Mouse (Mus musculus): ENCODE results near the gene Apol7e. TPM values are rescaled to one million over a fixed set of nuclear protein-coding genes. Genes with fewer than 3 reads are reported as not detected.

The Apol7e gene
- polyA plus RNA-seq (2015; fragmentation: Nextera tagmentation; extraction: Ambion mirVana) = 0.11 TPM in 1 of 2 replicates, not detected in the other

GRCm38 (mm10) chr15:77698656-77699055 lies at the start of gene Apol7e:
Gene Apol7e, plus strand, starts transcription at chr15:77698857.

GRCm38 (mm10) chr15:77728739-77729138 lies 30.1 kb downstream of the Apol7e start, which contains the start of gene Apol9b:
Gene Apol9b, plus strand, starts transcription at chr15:77729039.

GRCm38 (mm10) chr15:77756848-77757247 lies 58.2 kb downstream of the Apol7e start, which contains the start of gene Apol8:
Gene Apol8, minus strand, starts transcription at chr15:77757003.

Other genes with a start within 250 kb of the Apol7e start
- gene Apol10a, start 221.8 kb upstream of the Apol7e start, polyA plus RNA-seq (2015; fragmentation: Nextera tagmentation; extraction: Ambion mirVana) = 0.16 and 0.17 TPM in 2 replicates
- gene Apol11a, start 190.6 kb upstream of the Apol7e start, polyA plus RNA-seq (2015; fragmentation: Nextera tagmentation; extraction: Ambion mirVana) = 0.06 and 0.16 TPM in 2 replicates
- 0.07 and 0.53 TPM in 2 replicates for gene Apol7c, start 165.5 kb upstream of the Apol7e start, polyA plus RNA-seq (2015; fragmentation: Nextera tagmentation; extraction: Ambion mirVana)
- not detected in 2 replicates for gene 1700025B11Rik, start 137.0 kb upstream of the Apol7e start, polyA plus RNA-seq (2015; fragmentation: Nextera tagmentation; extraction: Ambion mirVana)
- gene Apol10b, start 102.7 kb upstream of the Apol7e start, polyA plus RNA-seq (2015; fragmentation: Nextera tagmentation; extraction: Ambion mirVana) = 0.17 and 0.28 TPM in 2 replicates
- gene Gm36245, start 99.6 kb upstream of the Apol7e start, polyA plus RNA-seq (2015; fragmentation: Nextera tagmentation; extraction: Ambion mirVana) = not detected in 2 replicates
- gene Apol11b, start 55.6 kb upstream of the Apol7e start, polyA plus RNA-seq (2015; fragmentation: Nextera tagmentation; extraction: Ambion mirVana) = 7.0 and 10.3 TPM in 2 replicates
- 0.20 and 0.51 TPM in 2 replicates for gene Apol9b, start 30.2 kb downstream of the Apol7e start, polyA plus RNA-seq (2015; fragmentation: Nextera tagmentation; extraction: Ambion mirVana)
- 16.8 and 24.4 TPM in 2 replicates for gene Apol8, start 58.1 kb downstream of the Apol7e start, polyA plus RNA-seq (2015; fragmentation: Nextera tagmentation; extraction: Ambion mirVana)
- gene Myh9, start 143.3 kb downstream of the Apol7e start, polyA plus RNA-seq (2015; fragmentation: Nextera tagmentation; extraction: Ambion mirVana) = 43.2 and 53.2 TPM in 2 replicates
- gene Txn2, start 230.1 kb downstream of the Apol7e start, polyA plus RNA-seq (2015; fragmentation: Nextera tagmentation; extraction: Ambion mirVana) = 162 and 181 TPM in 2 replicates

Measured in spleen, postnatal 0 days (tissue).